In genomic region chr10:81240876-81241275, GRCm38 (mm10) we compare ENCODE assay signal across 8 mouse cellular contexts. TPM values are rescaled to one million over a fixed set of nuclear protein-coding genes. Genes with fewer than 3 reads are reported as not detected.
DNase-seq lines count a peak whose midpoint lies in the region; ATAC-seq lines count a peak whose summit lies in the region.

No protein-coding gene starts in this region.

- H3K9ac ChIP-seq in intestine, embryonic 14.5 days (ENCODE audit: low read length), result no peak overlapping the region
- no peak overlapping the region for H3K9ac ChIP-seq in intestine, embryonic 16.5 days (ENCODE audit: low read depth, low read length)

- H3K9me3 ChIP-seq in intestine, embryonic 14.5 days (ENCODE audit: control insufficient read depth, low read length), result no peaks in the 10 kb centered on the region
- H3K9me3 ChIP-seq in intestine, embryonic 16.5 days (ENCODE audit: control insufficient read depth, low read length), result no peaks in the 10 kb centered on the region

- no peak overlapping the region for H3K27ac ChIP-seq in intestine, embryonic 14.5 days (ENCODE audit: low read depth)
- no peak overlapping the region for H3K27ac ChIP-seq in intestine, embryonic 16.5 days (ENCODE audit: low read length)

- H3K4me3 ChIP-seq in intestine, embryonic 14.5 days (ENCODE audit: low read depth, low read length), result no peak overlapping the region
- no peak overlapping the region for H3K4me3 ChIP-seq in intestine, embryonic 16.5 days (ENCODE audit: low read length)

- no peaks in the 10 kb centered on the region; the same call in 1 of the 2 replicates for H3K36me3 ChIP-seq in intestine, embryonic 14.5 days (ENCODE audit: control insufficient read depth, insufficient read depth, low read length)
- no peaks in the 10 kb centered on the region for H3K36me3 ChIP-seq in intestine, embryonic 16.5 days (ENCODE audit: control insufficient read depth, insufficient read depth, low read length)

- H3K4me1 ChIP-seq in intestine, embryonic 14.5 days (replicated peaks; ENCODE audit: control insufficient read depth, insufficient read depth, low read length), result no peaks in the 10 kb centered on the region; the same call in 1 of the 2 replicates
- no peaks in the 10 kb centered on the region for H3K4me1 ChIP-seq in intestine, embryonic 16.5 days (ENCODE audit: control insufficient read depth, insufficient read depth, low read length)

- H3K27me3 ChIP-seq in intestine, embryonic 14.5 days (replicated peaks; ENCODE audit: control insufficient read depth, insufficient read depth, low read length), result peaks cover 24% of the 10 kb centered on the region
- H3K27me3 ChIP-seq in intestine, embryonic 16.5 days (replicated peaks; ENCODE audit: control insufficient read depth, insufficient read depth, low read length), result peaks cover 19% of the 10 kb centered on the region

- H3K4me2 ChIP-seq in intestine, embryonic 14.5 days (ENCODE audit: low read length), result no peak overlapping the region
- no peak overlapping the region for H3K4me2 ChIP-seq in intestine, embryonic 16.5 days (ENCODE audit: low read depth, low read length)

- no peak for ATAC-seq in intestine, embryonic 14.5 days (replicated peaks; ENCODE audit: low FRiP score, low TSS enrichment, low read depth)
- ATAC-seq in intestine, embryonic 16.5 days, result no peak

- WGBS in intestine, embryonic 14.5 days, result 26% methylated on average over 13 of the region's 13 CpGs
- 28% methylated on average over 13 of the region's 13 CpGs for WGBS in intestine, embryonic 16.5 days

- DNase-seq in intestine, embryonic 14.5 days (ENCODE audit: low spot score), result peak; percentile 84
- DNase-seq in urinary bladder, postnatal 25 days (ENCODE audit: low spot score), result peak; percentile 54
- DNase-seq in urinary bladder, postnatal 36 days (ENCODE audit: low spot score in 2 of 2), result no peak
- peak; percentile 84 for DNase-seq in brain, adult 2 months (ENCODE audit: low read depth, low spot score)
- peak; percentile 76 to 78 for DNase-seq in layer of hippocampus, postnatal 10 days (ENCODE audit: low spot score in 2 of 2)
- DNase-seq in retina, postnatal 7 days (ENCODE audit: low read depth, low spot score), result peak; percentile 48
- DNase-seq in urinary bladder, adult 2 months (ENCODE audit: low spot score), result no peak

RNA-seq across cellular contexts. Expression of gene Zfr2, which starts 7.9 kb away (rescaled TPM):
- polyA plus RNA-seq in intestine, embryonic 14.5 days (2014; fragmentation: Nextera tagmentation; extraction: Ambion mirVana), result 6.9 and 8.1 TPM in 2 replicates
- polyA plus RNA-seq in intestine, embryonic 16.5 days (2015; fragmentation: Nextera tagmentation; extraction: Ambion mirVana), result 7.1 and 8.0 TPM in 2 replicates
- 10 to 100 TPM; 58.0 to 66.8 TPM for total RNA-seq in layer of hippocampus, postnatal 10 days (2021)
- polyA plus RNA-seq in urinary bladder, adult 2 months (2012; rRNA removed), result 29.3 and 34.4 TPM in 2 replicates

RNA-seq across cellular contexts. Expression of gene Atcay, which starts 10.2 kb away (rescaled TPM):
- polyA plus RNA-seq in intestine, embryonic 14.5 days (2014; fragmentation: Nextera tagmentation; extraction: Ambion mirVana), result 2.2 and 2.8 TPM in 2 replicates
- 1.4 and 1.5 TPM in 2 replicates for polyA plus RNA-seq in intestine, embryonic 16.5 days (2015; fragmentation: Nextera tagmentation; extraction: Ambion mirVana)
- 100 to 1,000 TPM; 170 to 177 TPM for total RNA-seq in layer of hippocampus, postnatal 10 days (2021)
- polyA plus RNA-seq in urinary bladder, adult 2 months (2012; rRNA removed), result 0.10 and 0.13 TPM in 2 replicates

RNA-seq across cellular contexts. Expression of gene Matk, which starts 11.9 kb away (rescaled TPM):
- polyA plus RNA-seq in intestine, embryonic 14.5 days (2014; fragmentation: Nextera tagmentation; extraction: Ambion mirVana), result 2.5 and 4.1 TPM in 2 replicates
- polyA plus RNA-seq in intestine, embryonic 16.5 days (2015; fragmentation: Nextera tagmentation; extraction: Ambion mirVana), result 2.0 and 2.3 TPM in 2 replicates
- 100 to 1,000 TPM; 222 to 266 TPM for total RNA-seq in layer of hippocampus, postnatal 10 days (2021)
- 2.2 and 2.6 TPM in 2 replicates for polyA plus RNA-seq in urinary bladder, adult 2 months (2012; rRNA removed)

RNA-seq across cellular contexts. Expression of gene Mrpl54, which starts 25.9 kb away (rescaled TPM):
- 253 and 260 TPM in 2 replicates for polyA plus RNA-seq in intestine, embryonic 14.5 days (2014; fragmentation: Nextera tagmentation; extraction: Ambion mirVana)
- polyA plus RNA-seq in intestine, embryonic 16.5 days (2015; fragmentation: Nextera tagmentation; extraction: Ambion mirVana), result 240 and 249 TPM in 2 replicates
- 10 to 100 TPM; 36.1 to 42.5 TPM for total RNA-seq in layer of hippocampus, postnatal 10 days (2021)
- 95.9 and 103 TPM in 2 replicates for polyA plus RNA-seq in urinary bladder, adult 2 months (2012; rRNA removed)

RNA-seq across cellular contexts. Expression of gene Apba3, which starts 25.9 kb away (rescaled TPM):
- 51.0 and 51.7 TPM in 2 replicates for polyA plus RNA-seq in intestine, embryonic 14.5 days (2014; fragmentation: Nextera tagmentation; extraction: Ambion mirVana)
- polyA plus RNA-seq in intestine, embryonic 16.5 days (2015; fragmentation: Nextera tagmentation; extraction: Ambion mirVana), result 72.2 and 83.1 TPM in 2 replicates
- total RNA-seq in layer of hippocampus, postnatal 10 days (2021), result 10 to 100 TPM; 31.3 to 37.4 TPM
- 45.9 and 48.3 TPM in 2 replicates for polyA plus RNA-seq in urinary bladder, adult 2 months (2012; rRNA removed)

Comparison
In these comparisons a context has a peak if more than half of its experiments do, and no peak if none do; other contexts are left out.
1. DNase-seq: peak in intestine, embryonic 14.5 days (single experiment), urinary bladder, postnatal 25 days (single experiment), brain, adult 2 months (single experiment), layer of hippocampus, postnatal 10 days (2 of 2) and retina, postnatal 7 days (single experiment); none in urinary bladder, postnatal 36 days (0 of 2) and urinary bladder, adult 2 months (single experiment).